Mouse (Mus musculus): ENCODE results near the gene Mum1l1. TPM values are rescaled to one million over a fixed set of nuclear protein-coding genes. Genes with fewer than 3 reads are reported as not detected.

Mum1l1 gene
- polyA plus RNA-seq (2017; shearing (Covaris generic)) = not detected

GRCm38 (mm10) chrX:139209829-139210225, at the start of gene Mum1l1:
Gene Mum1l1, plus strand, starts transcription at chrX:139210042.

GRCm38 (mm10) chrX:139178928-139179327, 30.9 kb upstream of the Mum1l1 start, which contains the start of gene 4933428M09Rik:
Gene 4933428M09Rik, plus strand, starts transcription at chrX:139179228.

Other genes with a start within 250 kb of the Mum1l1 start
- gene Serpina7, start 124.8 kb upstream of the Mum1l1 start, polyA plus RNA-seq (2017; shearing (Covaris generic)) = not detected
- gene 4930513O06Rik, start 123.8 kb upstream of the Mum1l1 start, polyA plus RNA-seq (2017; shearing (Covaris generic)) = not detected
- gene 4933428M09Rik, start 30.8 kb upstream of the Mum1l1 start, polyA plus RNA-seq (2017; shearing (Covaris generic)) = not detected
- not detected for gene Trap1a, start 123.6 kb downstream of the Mum1l1 start, polyA plus RNA-seq (2017; shearing (Covaris generic))

Measured in CD4-positive, CD25-positive, alpha-beta regulatory T cell (primary cell).